Mouse (Mus musculus) ES-E14 (cell line): ENCODE data around the gene Slc6a3.
A peak's percentile ranks its signal among the peaks of the same experiment; 100 is the strongest.

Source experiments
- CHD2 ChIP-seq: IDR thresholded peaks from 2 replicates; pipeline ENCODE4 v1.6.1; 2014; ENCODE audit warnings: mild to moderate bottlenecking, low read depth, low read length, inconsistent platforms
- HCFC1 ChIP-seq: IDR thresholded peaks from 2 replicates; pipeline ENCODE4 v1.6.1; 2012; ENCODE audit warnings: low read length, inconsistent platforms, borderline replicate concordance; ENCODE audit not compliant: insufficient read depth
- MAFK ChIP-seq: IDR thresholded peaks from 2 replicates; pipeline ENCODE4 v1.6.1; 2014; ENCODE audit warnings: mild to moderate bottlenecking, low read depth, low read length, inconsistent platforms; ENCODE audit not compliant: insufficient read depth
- ZC3H11A ChIP-seq: IDR thresholded peaks from 2 replicates; pipeline ENCODE4 v1.6.1; 2012; ENCODE audit warnings: low read depth, mild to moderate bottlenecking, inconsistent platforms, low read length, borderline replicate concordance
- ZNF384 ChIP-seq: IDR thresholded peaks from 2 replicates; pipeline ENCODE4 v1.6.1; 2012; ENCODE audit warnings: low read depth, low read length, inconsistent platforms

DNA sequence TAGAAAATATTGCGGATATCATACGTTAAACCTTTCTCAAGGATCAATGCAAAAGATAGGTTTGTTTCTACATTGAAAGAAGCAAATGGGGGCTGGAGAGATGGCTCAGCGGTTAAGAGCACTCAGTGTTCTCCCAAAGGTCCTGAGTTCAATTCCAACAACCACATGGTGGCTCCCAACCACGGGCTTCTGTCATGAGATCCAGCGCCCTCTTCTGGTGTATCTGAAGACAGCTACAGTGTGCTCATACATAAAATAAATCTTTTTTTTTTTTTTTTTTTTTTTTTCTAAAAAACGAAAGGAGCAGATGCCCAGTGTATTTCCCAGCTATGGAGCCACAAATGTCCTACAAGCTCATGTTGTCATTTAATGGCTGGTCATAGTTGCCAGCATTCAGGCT lies 84.1 kb downstream of the Slc6a3 start:
- TF ChIP-seq ZC3H11A (no peak), ZNF384 (peak; percentile 93), CHD2 (no peak), MAFK (no peak), HCFC1 (no peak)
